Mouse (Mus musculus): ENCODE results near the gene Pccb. TPM values are rescaled to one million over a fixed set of nuclear protein-coding genes. Genes with fewer than 3 reads are reported as not detected.

Pccb gene
- polyA plus RNA-seq, 1 experiment from 2014 or later, result 27.7 TPM

DNA sequence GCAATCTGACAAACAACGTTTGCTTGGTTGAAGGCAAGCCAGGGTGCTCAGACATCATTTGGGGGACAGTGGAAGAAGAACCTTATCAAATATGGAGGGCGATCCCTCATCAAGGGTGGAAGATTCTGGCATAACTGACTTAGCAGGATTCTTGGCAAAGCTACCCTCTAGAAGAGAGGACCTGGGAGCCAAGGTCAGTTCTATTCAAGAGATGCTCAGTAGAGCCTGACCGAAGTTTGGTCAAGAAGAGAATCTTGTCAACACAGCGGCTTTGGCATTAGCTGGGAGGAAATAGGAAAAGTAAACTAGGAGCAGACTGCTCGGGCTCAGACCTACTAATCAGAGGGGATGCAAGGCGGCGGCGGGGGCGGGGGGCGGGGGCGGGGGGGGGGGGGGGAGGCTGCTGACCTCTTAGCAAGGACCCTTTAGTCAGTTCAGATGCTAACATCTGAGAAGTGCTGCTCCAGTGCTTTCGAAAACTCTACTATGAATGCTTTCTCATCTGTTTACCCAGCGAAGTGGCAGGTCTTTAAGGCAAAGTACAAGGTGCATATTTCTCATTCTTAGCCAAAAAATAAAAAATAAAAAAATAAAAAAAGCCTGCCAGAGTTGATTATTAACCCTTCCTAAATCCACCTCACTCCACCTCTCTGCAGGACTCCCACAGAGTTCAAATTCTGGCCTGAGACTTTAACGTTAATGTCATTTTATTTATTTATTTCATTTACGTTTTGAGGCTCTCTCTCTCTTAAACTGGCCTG, 1.3 kb upstream of the Pccb start:
- Histone ChIP-seq H3K9ac (ENCODE audit: low read length) (no peak overlapping the region), H3K27ac (ENCODE audit: low read length) (no peak overlapping the region), H3K36me3 (ENCODE audit: control insufficient read depth, insufficient read depth, low read length) (no peaks in the 10 kb centered on the region), H3K4me3 (replicated peaks; ENCODE audit: low read length) (no peak overlapping the region), H3K9me3 (replicated peaks; ENCODE audit: control insufficient read depth, low read length) (no peaks in the 10 kb centered on the region), H3K4me2 (ENCODE audit: low read depth, low read length) (no peak overlapping the region), H3K27me3 (ENCODE audit: control insufficient read depth, insufficient read depth, low read length) (no peaks in the 10 kb centered on the region), H3K4me1 (ENCODE audit: control insufficient read depth, insufficient read depth, low read length) (peaks cover 13% of the 10 kb centered on the region)
- no peak for ATAC-seq (ENCODE audit: insufficient read depth, low FRiP score)
- 73% methylated on average over 12 of the region's 15 CpGs for WGBS

DNA sequence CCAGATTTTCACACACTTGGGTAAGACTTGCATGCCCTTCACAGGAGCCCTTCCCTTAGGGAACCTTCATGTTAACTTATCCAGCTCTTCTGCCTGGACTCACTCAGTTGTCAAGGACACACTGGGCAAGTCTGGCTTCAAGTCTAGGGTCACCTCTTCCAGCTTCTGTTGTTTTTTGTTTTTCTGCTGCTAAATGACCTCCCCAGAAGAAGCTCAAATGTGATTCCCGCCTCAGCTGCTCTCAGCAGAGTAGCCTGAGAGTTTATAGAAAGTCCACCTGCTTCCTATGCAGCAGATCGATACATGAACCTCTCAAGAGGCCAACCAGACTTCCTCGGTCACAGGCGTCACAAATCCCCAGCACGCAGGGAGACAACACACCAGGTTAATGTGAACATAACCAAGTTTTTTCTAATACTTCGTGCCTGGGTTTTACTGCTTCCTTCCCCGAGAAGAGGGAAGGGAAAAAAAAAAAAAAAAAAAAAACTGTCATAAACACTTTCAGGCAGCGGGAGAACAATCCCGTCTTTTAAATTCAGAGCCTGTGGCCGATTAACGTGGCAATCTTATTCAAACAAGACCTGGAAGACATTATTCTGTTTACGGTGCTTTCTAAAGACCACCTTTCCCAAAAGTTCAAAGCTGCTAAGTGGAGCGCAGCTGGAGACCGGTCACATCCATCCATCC, 794 bp downstream of the Pccb start:
- peak overlapping the region; percentile 70 for H3K4me2 ChIP-seq (ENCODE audit: low read depth, low read length)
- ATAC-seq (ENCODE audit: insufficient read depth, low FRiP score), result no peak
- peak overlapping the region; percentile 85 for H3K9ac ChIP-seq (ENCODE audit: low read length)
- peak overlapping the region; percentile 82 for H3K27ac ChIP-seq (ENCODE audit: low read length)
- H3K36me3 ChIP-seq (ENCODE audit: control insufficient read depth, insufficient read depth, low read length), result no peaks in the 10 kb centered on the region
- no peaks in the 10 kb centered on the region for H3K27me3 ChIP-seq (ENCODE audit: control insufficient read depth, insufficient read depth, low read length)
- H3K9me3 ChIP-seq (replicated peaks; ENCODE audit: control insufficient read depth, low read length), result no peaks in the 10 kb centered on the region
- H3K4me1 ChIP-seq (ENCODE audit: control insufficient read depth, insufficient read depth, low read length), result peaks cover 13% of the 10 kb centered on the region
- peak overlapping the region; percentile 70 for H3K4me3 ChIP-seq (replicated peaks; ENCODE audit: low read length)
- WGBS, result 2% methylated on average over 14 of the region's 14 CpGs

DNA sequence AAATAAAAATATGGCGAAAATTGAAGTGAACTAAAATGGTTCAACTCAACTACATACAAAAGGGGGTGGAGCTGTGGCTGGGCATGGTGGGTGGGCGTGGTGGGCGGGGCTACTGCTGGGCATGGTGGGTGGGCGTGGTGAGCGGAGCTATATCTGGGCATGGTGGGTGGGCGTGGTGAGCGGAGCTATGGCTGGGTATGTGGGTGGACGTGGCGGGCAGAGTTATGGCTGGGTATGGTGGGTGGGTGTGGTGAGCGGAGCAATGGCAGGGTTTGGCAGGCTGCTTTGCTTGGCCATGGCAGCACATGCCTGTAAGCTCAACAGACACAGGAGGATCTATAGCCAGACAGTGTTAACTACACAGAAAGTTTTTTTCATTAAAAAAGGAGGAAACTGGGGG, 15.9 kb downstream of the Pccb start:
- no peaks in the 10 kb centered on the region for H3K9me3 ChIP-seq (replicated peaks; ENCODE audit: control insufficient read depth, low read length)
- ATAC-seq (ENCODE audit: insufficient read depth, low FRiP score), result no peak
- no peaks in the 10 kb centered on the region for H3K4me1 ChIP-seq (ENCODE audit: control insufficient read depth, insufficient read depth, low read length)
- no peak overlapping the region for H3K27ac ChIP-seq (ENCODE audit: low read length)
- H3K4me3 ChIP-seq (replicated peaks; ENCODE audit: low read length), result no peak overlapping the region
- WGBS, result 95% methylated on average over 10 of the region's 10 CpGs
- H3K4me2 ChIP-seq (ENCODE audit: low read depth, low read length), result no peak overlapping the region
- H3K27me3 ChIP-seq (ENCODE audit: control insufficient read depth, insufficient read depth, low read length), result no peaks in the 10 kb centered on the region
- H3K36me3 ChIP-seq (ENCODE audit: control insufficient read depth, insufficient read depth, low read length), result peaks cover 6% of the 10 kb centered on the region; the same call in 1 of the 2 replicates
- no peak overlapping the region for H3K9ac ChIP-seq (ENCODE audit: low read length)

DNA sequence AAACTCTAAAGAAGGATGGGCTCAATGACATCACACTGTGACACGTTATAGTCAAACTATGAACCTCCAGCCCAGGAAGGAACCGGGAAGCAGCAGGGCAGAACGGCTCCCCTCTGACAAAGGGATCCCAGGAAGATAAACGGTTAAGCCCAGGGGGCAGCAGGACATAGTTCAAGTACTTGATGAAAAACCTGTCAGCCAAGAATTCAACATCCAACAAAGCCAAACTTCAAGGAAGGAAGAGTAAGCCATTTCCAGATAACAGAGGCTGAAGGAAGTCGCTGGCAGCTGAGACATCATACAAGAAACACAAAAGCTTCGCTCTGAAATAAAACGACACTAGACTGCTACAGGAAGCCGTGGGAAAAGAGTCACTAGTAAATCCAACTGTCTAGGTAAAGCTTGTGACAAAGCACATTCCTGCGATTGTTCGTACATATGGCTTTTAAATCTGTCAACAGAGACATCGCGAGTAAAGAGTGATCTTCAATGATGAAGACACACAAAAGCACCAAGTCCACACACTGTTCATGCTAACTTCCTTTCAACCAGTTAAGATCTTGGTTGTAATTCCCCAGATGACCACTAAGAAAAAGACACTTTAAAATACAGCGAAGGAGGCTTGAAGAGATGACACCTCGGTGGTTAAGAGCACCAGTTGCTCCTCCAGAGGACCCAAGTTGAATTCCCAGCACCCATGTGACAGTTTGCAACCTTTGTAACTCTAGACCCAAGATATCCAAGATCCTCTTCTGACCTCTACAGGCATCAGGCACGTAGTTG, 16.8 kb downstream of the Pccb start:
- H3K4me2 ChIP-seq (ENCODE audit: low read depth, low read length), result no peak overlapping the region
- H3K27me3 ChIP-seq (ENCODE audit: control insufficient read depth, insufficient read depth, low read length), result no peaks in the 10 kb centered on the region
- ATAC-seq (ENCODE audit: insufficient read depth, low FRiP score), result no peak
- WGBS, result 37% methylated on average over 15 of the region's 15 CpGs
- H3K9me3 ChIP-seq (replicated peaks; ENCODE audit: control insufficient read depth, low read length), result no peaks in the 10 kb centered on the region
- H3K4me3 ChIP-seq (replicated peaks; ENCODE audit: low read length), result no peak overlapping the region
- H3K9ac ChIP-seq (ENCODE audit: low read length), result no peak overlapping the region
- H3K4me1 ChIP-seq (ENCODE audit: control insufficient read depth, insufficient read depth, low read length), result no peaks in the 10 kb centered on the region
- peaks cover 6% of the 10 kb centered on the region; the same call in 1 of the 2 replicates for H3K36me3 ChIP-seq (ENCODE audit: control insufficient read depth, insufficient read depth, low read length)
- H3K27ac ChIP-seq (ENCODE audit: low read length), result no peak overlapping the region

DNA sequence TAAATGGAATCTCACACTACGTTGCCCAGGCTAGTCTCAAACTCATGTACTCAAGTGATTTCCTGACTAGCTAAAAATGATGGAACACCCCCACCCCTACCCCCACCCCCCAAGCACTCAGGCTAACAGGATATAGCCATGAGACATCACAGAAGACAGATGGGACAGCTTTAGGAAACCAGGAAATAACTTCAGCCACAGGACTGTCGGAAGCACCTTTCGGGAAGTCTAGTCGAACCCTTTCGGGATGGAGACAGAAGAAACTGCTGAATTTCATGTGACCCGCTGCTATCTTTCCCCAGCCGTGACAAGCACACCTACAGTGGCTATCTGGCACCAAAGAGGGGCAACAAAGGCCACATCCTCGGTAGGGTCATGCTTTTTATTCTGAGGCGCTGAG, 19.4 kb downstream of the Pccb start:
- H3K36me3 ChIP-seq (ENCODE audit: control insufficient read depth, insufficient read depth, low read length), result peaks cover 6% of the 10 kb centered on the region; the same call in 1 of the 2 replicates
- no peak overlapping the region for H3K4me2 ChIP-seq (ENCODE audit: low read depth, low read length)
- H3K4me1 ChIP-seq (ENCODE audit: control insufficient read depth, insufficient read depth, low read length), result no peaks in the 10 kb centered on the region
- H3K9ac ChIP-seq (ENCODE audit: low read length), result no peak overlapping the region
- no peak for ATAC-seq (ENCODE audit: insufficient read depth, low FRiP score)
- no peak overlapping the region for H3K4me3 ChIP-seq (replicated peaks; ENCODE audit: low read length)
- no peak overlapping the region for H3K27ac ChIP-seq (ENCODE audit: low read length)
- no peaks in the 10 kb centered on the region for H3K27me3 ChIP-seq (ENCODE audit: control insufficient read depth, insufficient read depth, low read length)
- no peaks in the 10 kb centered on the region for H3K9me3 ChIP-seq (replicated peaks; ENCODE audit: control insufficient read depth, low read length)
- 85% methylated on average over 9 of the region's 9 CpGs for WGBS

DNA sequence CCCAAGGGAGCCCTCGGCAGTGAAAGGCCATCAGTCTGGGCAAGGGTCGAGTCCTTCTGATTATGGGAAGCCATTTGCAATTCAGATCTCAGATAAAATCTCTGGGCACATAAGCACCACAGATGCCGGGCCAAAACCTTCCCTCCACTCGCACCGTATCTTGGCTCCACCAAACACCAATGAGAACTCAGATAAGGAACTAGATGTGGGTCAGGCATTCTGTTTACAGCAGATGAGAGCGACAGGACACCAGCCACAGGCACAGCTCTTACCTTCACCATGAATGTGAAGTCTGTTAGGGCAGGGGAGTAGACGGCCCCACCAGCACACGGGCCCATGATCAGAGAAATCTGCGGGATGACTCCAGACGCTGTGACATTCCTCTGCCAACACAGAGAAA, 22.3 kb downstream of the Pccb start:
- H3K27me3 ChIP-seq (ENCODE audit: control insufficient read depth, insufficient read depth, low read length), result no peaks in the 10 kb centered on the region
- H3K4me1 ChIP-seq (ENCODE audit: control insufficient read depth, insufficient read depth, low read length), result no peaks in the 10 kb centered on the region
- no peak for ATAC-seq (ENCODE audit: insufficient read depth, low FRiP score)
- H3K4me3 ChIP-seq (replicated peaks; ENCODE audit: low read length), result no peak overlapping the region
- peaks cover 6% of the 10 kb centered on the region; the same call in 1 of the 2 replicates for H3K36me3 ChIP-seq (ENCODE audit: control insufficient read depth, insufficient read depth, low read length)
- no peak overlapping the region for H3K27ac ChIP-seq (ENCODE audit: low read length)
- H3K9me3 ChIP-seq (replicated peaks; ENCODE audit: control insufficient read depth, low read length), result no peaks in the 10 kb centered on the region
- no peak overlapping the region for H3K4me2 ChIP-seq (ENCODE audit: low read depth, low read length)
- WGBS, result 63% methylated on average over 10 of the region's 10 CpGs
- H3K9ac ChIP-seq (ENCODE audit: low read length), result no peak overlapping the region

DNA sequence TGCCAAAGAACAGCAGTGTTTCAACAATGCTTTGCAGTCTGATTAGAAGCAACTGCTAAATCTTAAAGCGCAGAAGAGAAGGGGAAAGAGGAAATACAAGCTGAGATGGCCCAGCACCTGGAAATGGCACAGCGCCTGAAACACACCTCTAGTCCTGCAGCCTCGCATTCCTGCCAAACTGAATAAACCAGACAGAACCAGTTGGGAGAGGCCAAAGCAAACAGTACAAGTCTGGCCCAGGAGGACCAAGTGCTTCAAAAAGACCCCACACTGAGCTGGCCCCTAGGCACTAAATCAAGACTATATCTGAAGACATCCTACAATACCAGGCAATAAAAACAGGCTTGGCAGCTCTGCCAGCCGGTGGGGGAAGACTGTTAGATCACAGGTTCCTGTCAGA, 28.8 kb downstream of the Pccb start:
- peaks cover 5% of the 10 kb centered on the region; the same call in 1 of the 2 replicates for H3K4me1 ChIP-seq (ENCODE audit: control insufficient read depth, insufficient read depth, low read length)
- 0 out of 2 replicates have a peak, but pooled peaks cover 5% of the 10 kb centered on the region for H3K36me3 ChIP-seq (ENCODE audit: control insufficient read depth, insufficient read depth, low read length)
- H3K4me2 ChIP-seq (ENCODE audit: low read depth, low read length), result no peak overlapping the region
- no peak overlapping the region for H3K4me3 ChIP-seq (replicated peaks; ENCODE audit: low read length)
- no peaks in the 10 kb centered on the region for H3K27me3 ChIP-seq (ENCODE audit: control insufficient read depth, insufficient read depth, low read length)
- peak overlapping the region; percentile 50; the same call in 1 of the 2 replicates for H3K27ac ChIP-seq (ENCODE audit: low read length)
- no peaks in the 10 kb centered on the region for H3K9me3 ChIP-seq (replicated peaks; ENCODE audit: control insufficient read depth, low read length)
- ATAC-seq (ENCODE audit: insufficient read depth, low FRiP score), result no peak
- 52% methylated on average over 4 of the region's 4 CpGs for WGBS
- no peak overlapping the region for H3K9ac ChIP-seq (ENCODE audit: low read length)

DNA sequence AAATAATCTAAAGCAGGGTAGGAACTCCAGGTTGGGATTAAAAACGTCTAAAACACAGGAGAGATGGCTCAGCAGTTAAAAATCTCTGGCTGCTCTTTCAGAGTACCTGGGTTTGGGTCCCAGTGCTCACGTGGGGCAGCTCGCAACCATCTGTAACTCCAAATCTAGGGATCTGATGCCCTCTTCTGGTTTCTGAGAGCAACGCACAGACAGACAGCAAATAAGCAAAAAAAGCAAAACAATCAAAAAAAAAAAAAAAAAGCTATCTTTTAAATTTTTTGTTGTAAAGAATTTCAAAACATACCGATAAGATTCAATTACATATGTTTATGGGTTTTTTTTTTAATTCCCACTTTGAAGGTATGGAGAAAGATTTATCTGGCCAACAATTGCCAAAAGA, 31.4 kb downstream of the Pccb start:
- Histone ChIP-seq H3K4me1 (ENCODE audit: control insufficient read depth, insufficient read depth, low read length) (peaks cover 5% of the 10 kb centered on the region; the same call in 1 of the 2 replicates), H3K9ac (ENCODE audit: low read length) (no peak overlapping the region), H3K4me3 (replicated peaks; ENCODE audit: low read length) (no peak overlapping the region), H3K9me3 (replicated peaks; ENCODE audit: control insufficient read depth, low read length) (no peaks in the 10 kb centered on the region), H3K27me3 (ENCODE audit: control insufficient read depth, insufficient read depth, low read length) (no peaks in the 10 kb centered on the region), H3K27ac (ENCODE audit: low read length) (no peak overlapping the region), H3K36me3 (ENCODE audit: control insufficient read depth, insufficient read depth, low read length) (0 out of 2 replicates have a peak, but pooled peaks cover 5% of the 10 kb centered on the region), H3K4me2 (ENCODE audit: low read depth, low read length) (no peak overlapping the region)
- 88% methylated on average over 5 of the region's 5 CpGs for WGBS
- no peak for ATAC-seq (ENCODE audit: insufficient read depth, low FRiP score)

Data from stomach, embryonic 16.5 days (tissue).